Mouse (Mus musculus) B cell, adult 2 months (primary cell): ENCODE data around the gene Prelid3b.

Experiments
- DNase-seq, 2 experiments: peaks; one replicate each; pipeline ENCODE4 v3.0.0; 2022

Prelid3b gene

DNA sequence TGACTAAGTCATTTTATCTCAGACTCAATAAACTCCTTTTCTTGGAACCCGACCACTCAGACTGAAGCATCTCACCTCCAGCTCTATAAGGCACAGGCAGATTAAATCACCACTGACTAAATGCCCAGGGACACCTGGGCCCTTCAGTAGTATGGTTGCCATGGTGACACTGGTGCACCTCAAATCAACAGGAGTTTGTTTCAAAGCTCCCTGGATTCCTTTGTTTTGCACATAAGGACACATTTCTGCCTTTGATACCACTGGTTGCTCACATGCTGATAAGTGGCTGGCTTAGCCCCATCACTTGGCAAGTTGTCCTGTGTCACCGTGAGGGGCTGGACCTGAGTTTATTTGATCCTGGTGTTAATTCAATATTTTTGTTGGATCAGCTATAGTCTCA, 13.5 kb downstream of the Prelid3b start:
- no peak for DNase-seq

DNA sequence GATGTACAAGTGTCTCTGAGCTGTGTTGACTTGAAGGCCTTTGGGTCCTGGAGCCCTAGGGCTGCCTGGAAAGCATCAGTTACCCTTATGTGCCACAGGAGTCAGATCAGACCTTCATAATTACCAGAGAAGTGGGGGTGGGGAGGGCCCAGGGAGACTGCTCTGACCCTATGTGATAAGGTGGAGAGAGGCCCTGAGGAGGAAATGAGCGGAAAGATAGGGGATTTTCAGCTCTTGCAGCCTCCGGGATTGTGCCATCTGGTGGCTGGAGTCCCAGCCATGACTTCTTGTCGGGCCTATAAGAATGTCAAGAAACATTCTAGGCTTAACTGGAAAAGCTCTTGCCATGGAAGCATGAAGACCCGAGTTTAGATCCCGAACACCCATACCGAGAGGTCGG, 19.2 kb downstream of the Prelid3b start:
- DNase-seq: peak in 1 of 2 experiments; percentile 26

DNA sequence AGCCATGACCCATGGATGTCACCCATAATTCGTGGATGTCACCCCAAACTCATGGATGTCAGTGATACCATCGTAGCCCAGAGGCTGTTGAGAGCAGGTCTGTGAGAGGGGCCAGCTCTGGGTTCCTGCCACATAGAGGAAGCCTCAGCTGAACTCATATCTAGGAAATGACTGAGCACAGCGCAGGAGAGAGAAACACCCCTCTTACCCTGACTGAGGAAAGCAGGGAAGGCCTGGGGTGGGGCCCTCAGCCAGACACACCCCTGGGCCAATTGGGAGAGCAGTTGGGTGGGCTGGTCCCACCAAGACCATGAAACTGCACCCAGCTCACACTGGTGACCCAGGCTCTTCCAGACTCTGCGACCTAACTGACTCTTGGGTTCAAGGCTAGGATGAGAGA, 22.5 kb downstream of the Prelid3b start, which contains the start of gene Tubb1:
Tubb1 (plus strand) TSS at position 343 of the 400 bp plus-strand sequence.
- DNase-seq: no peak

DNA sequence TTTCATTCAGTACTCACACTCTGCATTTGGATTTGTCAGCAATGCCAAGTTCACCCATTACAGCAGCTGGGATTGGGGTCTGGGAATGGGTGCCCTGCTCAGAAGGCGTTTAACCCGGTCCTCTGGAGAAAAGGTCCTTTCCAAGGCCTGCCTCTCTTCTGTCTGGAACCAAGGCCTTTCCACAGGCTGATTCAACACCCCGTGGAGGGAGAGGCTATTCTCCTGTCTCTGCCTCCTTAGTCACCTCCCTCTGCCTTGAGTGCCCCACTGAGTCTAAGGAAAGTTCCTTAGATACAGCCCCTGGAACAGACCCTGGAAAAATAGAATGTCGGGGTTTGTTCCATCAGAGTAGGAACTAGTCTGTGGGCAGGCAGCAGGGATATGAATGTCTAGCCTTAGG, 24.5 kb downstream of the Prelid3b start:
- DNase-seq: no peak

DNA sequence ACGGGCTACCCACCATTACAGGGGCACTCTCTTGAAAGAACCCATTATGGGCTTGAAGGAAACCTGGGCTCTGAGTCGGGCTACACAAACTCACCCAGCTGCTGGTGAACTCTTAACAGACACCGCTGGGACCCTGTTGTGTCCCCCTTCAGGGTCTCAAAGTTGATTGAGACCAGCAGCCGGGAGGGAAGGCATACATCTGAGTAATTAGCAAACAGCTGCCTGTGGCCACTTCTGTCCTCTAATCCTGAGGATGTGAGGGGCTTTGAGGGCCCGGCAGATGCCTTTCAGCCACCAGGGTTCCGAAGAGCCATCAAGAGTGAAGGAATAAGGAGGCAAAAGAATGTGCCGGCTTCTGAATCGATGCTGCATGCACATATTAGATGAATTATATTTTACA, 26.0 kb downstream of the Prelid3b start:
- DNase-seq: no peak

DNA sequence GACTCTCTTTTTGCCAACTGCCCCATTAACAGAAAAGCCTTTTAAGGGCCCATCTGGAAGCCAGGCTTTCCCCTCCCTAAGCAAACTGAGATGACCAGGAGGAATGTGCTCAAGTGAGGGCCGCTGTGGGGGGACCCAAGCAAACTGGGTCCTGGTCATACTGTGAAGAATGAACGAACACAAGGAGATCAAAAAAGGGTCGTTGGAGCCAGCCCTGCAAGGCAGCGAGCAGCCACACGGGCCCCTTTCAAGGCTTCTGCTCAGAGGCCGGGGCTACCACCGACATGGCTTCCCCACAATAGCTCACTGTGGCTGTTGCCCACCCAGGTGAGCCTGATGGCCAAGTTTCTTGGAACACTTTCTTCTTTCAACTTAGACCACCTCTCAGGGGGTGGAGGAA, 26.4 kb downstream of the Prelid3b start:
- no peak for DNase-seq

DNA sequence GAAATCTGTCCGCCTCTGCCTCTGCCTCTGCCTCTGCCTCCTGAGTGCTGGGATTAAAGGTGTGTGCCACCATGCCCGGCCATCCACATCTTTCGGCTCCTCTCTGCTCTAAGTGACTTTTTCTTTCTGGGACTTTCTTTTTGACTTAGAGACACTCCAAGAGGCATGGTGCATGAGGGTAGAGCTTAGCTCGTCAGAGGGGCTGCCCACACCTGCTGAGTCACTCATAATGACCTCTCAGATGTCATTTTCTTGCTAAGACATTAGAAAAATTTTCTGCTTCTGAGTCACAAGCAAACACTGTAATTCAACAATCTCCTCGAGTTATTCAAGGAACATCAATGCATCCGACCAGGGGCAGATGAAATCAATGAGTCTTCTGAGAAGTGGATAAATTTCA, 27.9 kb downstream of the Prelid3b start:
- DNase-seq: no peak

DNA sequence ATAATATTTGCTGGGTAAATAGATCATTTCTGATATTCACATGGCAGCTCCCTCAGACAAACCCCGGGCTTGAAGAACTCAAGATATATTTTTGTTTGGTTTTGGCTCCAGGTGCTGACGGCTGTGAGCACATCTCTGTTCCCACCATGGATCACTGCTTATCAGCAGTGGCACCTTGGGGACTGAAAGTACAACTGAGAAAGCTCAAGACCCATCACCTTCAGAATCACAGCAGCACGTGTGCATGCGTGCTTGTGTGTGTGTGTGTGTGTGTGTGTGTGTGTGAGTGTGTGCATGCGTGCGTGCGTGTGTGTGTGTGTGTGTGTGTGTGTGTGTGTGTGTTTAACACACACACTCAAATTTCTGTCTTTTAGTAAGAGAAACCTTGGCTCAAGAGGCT, 28.5 kb downstream of the Prelid3b start:
- no peak for DNase-seq

DNA sequence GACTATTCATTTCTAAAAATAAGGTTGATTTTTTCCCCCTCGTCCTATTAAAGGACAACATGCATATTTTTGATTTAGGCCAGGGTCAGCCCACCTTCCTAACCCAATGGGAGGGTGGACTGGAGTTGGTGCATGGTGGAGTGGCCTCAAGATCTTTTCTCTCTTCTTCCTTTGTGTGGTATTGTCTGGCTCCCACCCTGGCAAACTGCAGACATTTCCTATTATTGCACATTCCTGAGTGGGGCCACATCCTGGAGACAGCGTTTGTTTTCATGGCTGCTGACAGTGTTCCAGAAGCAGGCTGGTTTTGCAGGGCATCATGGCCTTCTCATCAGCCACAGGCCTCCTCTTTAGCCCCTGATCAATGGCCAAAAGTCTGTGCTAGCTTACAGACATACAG, 29.8 kb downstream of the Prelid3b start:
- DNase-seq: no peak

DNA sequence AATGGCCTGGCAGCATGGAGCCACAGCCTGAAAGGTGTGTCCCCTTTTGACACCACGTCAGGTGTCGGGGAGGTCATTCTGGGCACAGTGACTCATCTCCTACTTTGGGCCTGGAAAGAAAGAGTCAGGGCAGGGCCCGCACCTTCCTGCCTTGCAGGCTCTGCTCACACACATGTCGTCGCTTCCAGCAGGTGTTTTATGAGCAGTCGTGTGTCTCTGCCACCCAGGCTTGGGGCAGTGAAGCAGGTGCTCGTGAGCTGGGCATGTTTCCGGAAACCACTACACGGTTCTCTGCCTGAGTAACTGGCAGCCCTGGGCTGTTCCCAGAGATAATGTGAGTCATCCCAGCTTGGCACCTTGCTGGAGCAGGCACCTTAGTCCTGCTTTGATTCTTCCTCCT, 30.4 kb downstream of the Prelid3b start:
- DNase-seq: peak; percentile 24 to 31

DNA sequence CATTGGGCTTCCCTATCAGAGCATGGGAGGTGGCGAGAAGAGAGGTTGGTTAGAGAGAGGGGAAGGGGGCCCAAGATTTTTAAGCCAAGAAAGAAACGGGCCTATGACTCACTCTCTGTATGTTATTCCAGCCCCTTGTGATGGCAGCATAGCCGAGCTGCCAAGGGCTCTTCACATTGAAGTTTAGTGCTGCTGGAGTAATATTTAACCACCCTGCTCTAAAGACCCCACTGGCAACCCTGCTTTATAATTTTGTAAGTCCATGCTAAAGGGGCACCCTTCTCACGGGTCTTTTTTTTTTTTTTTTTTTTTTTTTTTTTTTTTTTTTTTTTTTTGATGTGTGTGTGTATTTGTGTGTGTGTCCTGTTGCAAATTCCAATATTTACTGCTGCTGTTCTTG, 31.0 kb downstream of the Prelid3b start:
- DNase-seq: no peak

DNA sequence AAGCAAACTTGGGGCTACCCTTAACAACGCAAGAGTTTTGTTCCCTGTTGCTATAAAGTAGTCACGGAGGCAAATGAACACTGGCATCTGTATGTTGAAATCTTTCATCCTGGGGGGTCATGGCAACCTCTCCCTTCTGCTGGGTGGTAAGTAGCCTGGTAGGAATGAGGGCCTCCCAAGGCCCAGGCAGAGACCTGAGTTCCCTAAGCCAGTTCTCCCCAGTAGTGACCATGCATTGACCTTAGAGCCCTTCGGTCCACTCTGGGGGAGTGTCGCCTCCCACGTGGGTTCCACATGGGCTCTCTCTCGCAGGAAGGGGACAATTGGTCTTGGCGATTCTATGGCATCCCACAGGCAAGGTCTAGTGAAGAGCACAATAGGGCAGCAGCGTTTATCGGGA, 32.9 kb downstream of the Prelid3b start:
- no peak for DNase-seq

DNA sequence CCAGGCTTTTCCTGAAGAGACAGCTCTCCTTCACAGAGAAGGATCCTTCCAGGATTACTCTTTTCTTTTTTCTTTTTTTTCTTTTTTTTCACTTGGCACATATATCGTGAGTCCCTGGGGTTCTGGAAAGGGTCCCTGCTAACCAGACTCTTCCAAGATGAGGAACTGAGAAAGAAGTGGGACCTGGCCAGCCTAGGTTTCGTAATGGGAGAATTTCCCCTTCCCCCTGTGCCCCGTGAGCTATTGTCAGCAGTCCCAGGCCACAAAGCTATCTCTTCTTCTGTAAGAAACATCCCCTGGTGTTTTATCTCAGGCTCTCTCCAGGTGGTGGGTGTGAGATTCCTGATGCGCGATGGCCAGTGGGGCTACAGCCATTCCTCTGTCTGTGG, 33.4 kb downstream of the Prelid3b start:
- DNase-seq: peak; percentile 27 to 34

DNA sequence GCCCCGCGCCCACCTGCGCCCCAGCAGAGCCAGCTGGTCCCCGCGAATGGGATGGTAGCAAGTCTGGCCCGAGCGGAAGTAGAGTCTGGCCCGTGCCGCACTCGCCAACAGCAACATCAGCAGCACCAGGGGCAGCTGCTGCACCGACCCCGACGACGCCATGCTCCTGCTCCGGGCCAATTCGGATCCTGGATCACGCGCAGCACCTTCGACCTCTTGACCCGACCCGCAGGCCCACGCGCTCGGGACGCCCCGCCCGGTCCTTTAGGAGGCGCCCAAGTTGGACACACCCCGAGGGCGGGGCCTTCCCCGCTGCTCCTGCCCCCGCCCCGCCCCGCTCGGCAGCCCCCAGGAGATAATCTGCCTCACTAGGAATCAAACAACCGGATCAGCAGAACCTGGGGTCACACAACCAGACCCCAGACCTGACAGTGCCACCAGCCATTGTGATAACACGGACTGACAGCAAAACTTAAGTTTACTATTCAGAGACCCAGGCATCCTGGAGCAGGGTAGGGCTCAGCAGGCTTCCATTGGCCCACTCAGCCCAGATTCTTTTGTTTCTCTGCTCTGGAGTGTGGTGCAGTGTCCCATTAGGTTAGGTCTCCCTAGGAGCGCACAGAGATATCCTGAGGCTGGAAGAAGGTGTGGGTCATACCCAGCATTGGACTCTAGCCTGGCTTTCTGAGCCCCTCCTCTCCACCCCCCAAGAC, 34.0 kb downstream of the Prelid3b start, which contains the start of gene Ctsz:
Ctsz (minus strand) TSS at position 303 of the 713 bp plus-strand sequence.
- peak; percentile 78 to 82 for DNase-seq

DNA sequence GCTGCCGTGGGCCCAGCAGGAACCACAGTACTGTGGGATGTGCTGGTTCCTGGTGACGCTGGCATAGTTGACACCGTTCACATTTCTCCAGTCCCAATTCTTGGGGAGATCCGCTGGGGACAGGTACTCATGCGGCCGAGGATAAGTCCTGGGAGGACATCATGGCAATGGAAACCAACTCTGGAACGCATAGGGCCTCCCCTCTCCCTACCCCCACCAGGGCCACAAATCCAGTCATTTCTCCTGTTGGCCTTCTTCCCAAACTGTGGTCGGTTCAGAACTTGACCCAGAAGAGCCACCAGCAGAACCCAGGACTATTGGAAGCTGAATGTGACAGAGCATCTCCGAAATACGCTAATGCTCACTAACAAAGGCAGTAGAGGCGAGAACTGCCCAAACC, 34.7 kb downstream of the Prelid3b start:
- no peak for DNase-seq

DNA sequence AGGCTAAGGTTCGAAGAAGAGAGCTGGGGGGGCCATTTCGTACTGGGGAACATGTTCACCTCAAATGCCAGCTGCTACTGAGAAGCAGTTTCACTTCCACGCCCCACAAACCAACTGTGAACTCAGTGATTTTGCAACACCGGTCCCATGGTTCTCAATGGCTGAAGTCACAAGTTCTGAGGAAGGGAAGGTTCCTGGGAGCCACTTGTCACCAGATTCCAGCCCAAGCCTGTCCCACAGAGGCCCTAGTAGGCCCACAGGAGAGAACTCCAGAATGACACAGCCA, 35.2 kb downstream of the Prelid3b start:
- DNase-seq: peak; percentile 71 to 74

DNA sequence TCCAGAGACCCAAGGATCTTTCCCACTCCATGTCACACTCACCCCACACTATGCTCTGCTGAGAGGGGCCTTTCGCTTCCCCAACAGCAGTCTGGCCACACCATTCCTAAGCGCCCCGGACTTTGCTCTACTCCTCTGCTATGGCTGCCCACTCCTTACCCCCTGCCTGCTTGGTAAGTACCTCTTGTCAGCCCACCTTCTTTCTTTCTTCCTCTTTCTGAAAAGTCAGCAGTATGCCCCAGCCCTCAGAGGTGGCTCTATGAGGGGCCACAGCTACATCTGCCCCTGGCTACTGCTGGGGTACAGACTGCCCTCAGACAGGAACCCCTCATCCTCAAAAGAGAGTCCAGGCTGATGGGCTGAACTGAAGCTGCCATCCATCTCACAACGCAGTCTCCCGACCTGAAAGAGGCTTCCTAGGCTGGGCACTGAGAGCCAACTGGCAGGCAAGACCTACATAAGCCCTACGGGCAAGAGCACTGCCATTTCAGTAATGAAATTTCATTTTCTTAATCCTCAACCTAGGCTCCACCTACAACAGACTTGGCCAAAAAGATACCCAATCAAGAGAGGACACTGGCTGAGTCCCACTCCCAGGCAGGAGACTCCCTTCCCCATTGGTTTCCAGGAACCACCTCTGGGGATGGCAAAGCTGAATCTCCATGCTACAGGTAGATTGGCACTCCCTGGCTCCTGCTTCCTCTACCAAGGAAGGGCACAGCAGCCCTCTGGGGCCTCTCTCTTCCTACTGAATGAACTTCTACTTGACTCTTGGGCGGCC, 35.8 kb downstream of the Prelid3b start:
- peak; percentile 53 to 58 for DNase-seq

DNA sequence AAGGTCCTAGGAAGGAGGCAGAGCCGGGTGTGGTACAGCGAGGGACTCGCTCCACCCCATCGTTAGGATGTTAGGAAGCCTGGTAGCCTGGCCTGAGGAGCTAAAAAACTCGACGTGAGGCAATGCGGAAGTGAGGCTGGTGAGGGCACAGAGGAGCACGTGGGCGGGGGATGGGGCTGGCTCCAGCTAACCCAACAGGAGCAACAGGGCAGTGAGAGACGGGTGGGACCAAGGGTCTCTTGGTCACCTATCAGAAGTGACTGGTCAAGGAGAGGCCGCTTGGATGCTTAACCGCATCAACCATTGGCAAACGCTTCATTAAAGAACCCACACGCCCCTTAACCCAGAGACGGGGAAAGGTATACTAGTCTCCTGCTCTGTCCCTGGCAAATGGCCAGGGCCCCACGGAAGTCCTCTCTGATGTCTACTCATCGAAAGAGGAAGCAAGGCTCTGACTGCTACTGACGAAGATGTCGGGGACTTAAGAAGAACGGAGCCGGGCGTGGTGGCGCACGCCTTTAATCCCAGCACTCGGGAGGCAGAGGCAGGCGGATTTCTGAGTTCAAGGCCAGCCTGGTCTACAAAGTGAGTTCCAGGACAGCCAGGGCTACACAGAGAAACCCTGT, 36.7 kb downstream of the Prelid3b start:
- peak; percentile 78 to 80 for DNase-seq

DNA sequence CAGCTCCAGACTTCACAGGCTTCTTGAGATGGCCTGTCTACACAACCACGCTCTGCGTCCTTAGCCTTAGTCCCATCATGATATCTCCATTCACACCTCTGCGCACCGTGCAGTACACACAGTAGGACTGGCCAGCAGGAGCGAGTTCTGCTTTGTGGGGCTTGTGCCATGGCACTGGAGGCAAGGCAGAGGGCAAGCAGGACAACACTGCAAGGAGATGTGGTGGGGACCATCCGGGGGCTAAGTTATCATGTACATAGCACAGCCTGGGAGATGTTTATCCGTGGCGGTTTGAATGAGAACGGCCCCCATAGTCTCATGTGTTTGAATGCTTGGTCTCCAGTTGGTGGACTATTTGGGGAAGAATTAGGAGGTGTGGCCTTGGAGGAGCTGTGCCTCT, 37.9 kb downstream of the Prelid3b start:
- DNase-seq: no peak

DNA sequence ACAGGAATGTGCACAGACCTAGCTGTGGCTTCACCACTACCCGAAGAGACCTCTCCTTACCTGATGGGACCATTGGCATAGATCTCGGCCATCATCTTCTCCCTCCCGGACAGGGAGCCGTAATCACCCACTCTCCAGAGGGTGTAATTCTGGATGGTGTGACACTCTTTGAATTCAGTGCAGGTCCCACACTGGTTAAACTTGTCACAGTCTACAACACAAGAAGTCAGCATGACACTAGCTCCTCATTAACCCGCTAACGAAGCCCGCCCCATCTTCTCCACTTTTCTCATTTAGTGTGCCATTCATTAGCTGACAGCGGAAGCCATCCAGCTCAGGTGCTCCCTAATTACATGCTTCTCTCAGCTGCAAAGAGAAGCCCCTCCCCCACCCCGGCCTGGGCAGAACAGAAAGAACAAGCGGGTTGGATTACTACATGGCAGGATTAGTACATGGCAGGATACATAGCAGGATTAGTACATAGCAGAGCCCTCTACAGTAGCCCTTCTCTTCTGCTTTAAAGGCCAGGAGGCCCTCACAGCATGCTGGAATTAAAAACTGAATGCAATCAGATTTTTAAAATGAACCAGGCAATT, 43.8 kb downstream of the Prelid3b start:
- no peak for DNase-seq

DNA sequence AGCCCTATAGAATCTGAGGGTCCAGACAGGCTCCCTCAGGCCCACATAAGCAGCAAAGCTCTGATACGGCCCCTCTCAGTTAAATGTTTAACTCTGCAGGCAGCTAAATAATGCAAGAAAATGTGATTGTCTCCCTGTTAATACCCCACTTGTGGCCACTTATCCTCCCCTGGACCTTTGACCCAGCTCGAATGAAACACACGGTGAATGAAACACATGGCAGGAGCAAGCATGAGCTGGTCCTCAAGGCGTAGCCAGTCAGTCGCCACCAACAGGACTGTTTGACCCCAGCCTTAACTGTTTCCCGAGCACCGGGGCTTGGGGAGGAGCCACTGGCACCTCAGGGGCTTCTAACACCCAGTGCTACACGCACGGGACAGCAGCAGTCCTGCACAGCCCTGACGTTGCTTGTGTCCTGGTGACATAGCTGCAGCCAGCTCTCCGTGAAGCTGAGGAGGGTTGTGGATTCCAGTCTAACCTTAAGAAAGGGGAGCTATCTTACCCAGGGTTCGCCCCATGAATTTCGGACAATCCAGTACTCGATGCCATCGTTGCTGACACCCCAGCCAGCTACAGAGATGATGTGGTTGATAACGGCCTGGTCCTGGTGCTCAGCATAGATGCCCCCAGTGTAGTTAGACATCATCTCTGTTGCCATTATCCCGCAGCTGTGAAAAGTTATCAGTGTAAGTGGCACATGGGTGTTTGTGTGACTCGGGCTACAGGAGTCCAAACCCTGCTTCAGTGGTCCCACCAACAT, 44.6 kb downstream of the Prelid3b start:
- DNase-seq: no peak

DNA sequence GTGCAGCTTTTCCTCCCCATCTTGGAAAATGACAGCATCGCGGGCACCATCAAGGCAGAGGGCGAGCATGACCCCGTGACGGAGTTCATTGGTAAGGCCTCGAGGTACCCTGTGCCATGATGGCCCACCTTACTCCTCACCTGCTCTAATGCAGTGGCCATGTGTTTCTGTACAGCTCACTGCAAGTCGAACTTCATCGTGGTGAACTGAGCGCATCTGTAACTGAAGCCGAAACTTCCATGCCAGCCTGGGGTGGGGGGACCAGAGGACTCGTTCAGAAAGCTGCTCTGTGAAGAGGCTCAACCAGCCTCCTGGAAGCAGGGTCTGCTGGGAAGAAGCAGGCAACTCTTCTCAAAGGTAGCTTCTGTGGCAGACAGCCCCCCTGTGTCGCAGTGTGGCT, 46.0 kb downstream of the Prelid3b start:
- no peak for DNase-seq
